Mouse (Mus musculus): ENCODE data around the gene Inafm1.

- TF ChIP-seq CTCF (IDR thresholded peaks at IDR 0.05; ENCODE audit: low read depth, low read length) (no peak), GATA1 (IDR thresholded peaks at IDR 0.05; ENCODE audit: borderline replicate concordance, low read length) (no peak), TAL1 (conservative IDR thresholded peaks at IDR 0.05; ENCODE audit: low read depth, low read length) (no peak), GATA2 (IDR thresholded peaks at IDR 0.05; ENCODE audit: borderline replicate concordance, low read depth, low read length) (no peak)
Observed at GRCm38 (mm10) chr7:16241787-16242186, 31.6 kb downstream of the Inafm1 start.

Measured in G1E (cell line).